Mouse (Mus musculus) bone marrow, adult 2 months (tissue): ENCODE results near the gene Trpm7. TPM values are rescaled to one million over a fixed set of nuclear protein-coding genes. Genes with fewer than 3 reads are reported as not detected.

Experiments
- H3K27ac ChIP-seq: fragments of 200-500 bp; 2 replicates; pipeline ENCODE4 v1.5.1; 2012; ENCODE audit warnings: low read depth, mild to moderate bottlenecking, control low read depth, inconsistent platforms, low read length; ENCODE audit not compliant: control insufficient read depth, poor library complexity, insufficient read depth
- H3K4me1 ChIP-seq: fragments of 200-500 bp; 2 replicates; pipeline ENCODE4 v1.6.1; 2011; ENCODE audit warnings: low read length; ENCODE audit not compliant: control insufficient read depth, insufficient read depth
- H3K4me3 ChIP-seq: fragments of 200-500 bp; replicated peaks from 2 replicates; pipeline ENCODE3; 2011; ENCODE audit warnings: mild to moderate bottlenecking, low read depth, low read length, control low read depth; ENCODE audit not compliant: control insufficient read depth
- CTCF ChIP-seq: fragments of 200-500 bp; IDR thresholded peaks from 2 replicates; pipeline ENCODE4 v1.5.1; 2011; ENCODE audit warnings: low read length, control low read depth; ENCODE audit not compliant: control insufficient read depth, insufficient read depth
- POLR2A ChIP-seq: fragments of 200-500 bp; IDR thresholded peaks from 2 replicates; pipeline ENCODE4 v1.6.1; 2011; ENCODE audit warnings: low read depth, mild to moderate bottlenecking, control low read depth, low read length, borderline replicate concordance; ENCODE audit not compliant: control insufficient read depth
- WGBS: fragments of 180-500 bp; shearing (Covaris S2); methylation state at CpG from one replicate; pipeline ENCODE4 v1.1.7; 2018; 5-methylcytosine and 5-hydroxymethylcytosine counted together
- polyA plus RNA-seq: library from polyadenylated mRNA; stranded (reverse); fragments of >200 nt; gene quantifications from 2 replicates; pipeline ENCODE4 v1.2.4, GENCODE M21; 2011; ENCODE audit warnings: low replicate concordance; ENCODE audit not compliant: missing spikeins, insufficient read depth, insufficient read length

The Trpm7 gene
- polyA plus RNA-seq, 1 experiment: 14.1 TPM

- 87% methylated on average over 5 of the region's 5 CpGs for WGBS
- Histone ChIP-seq H3K27ac (no peak overlapping the region), H3K4me1 (no peaks in the 10 kb centered on the region), H3K4me3 (no peak overlapping the region)
- no peak for TF ChIP-seq POLR2A
- TF ChIP-seq CTCF: no peak
These were observed 77.6 kb downstream of the Trpm7 start for GRCm38 (mm10) chr2:126798455-126798854.

- WGBS: 88% methylated on average over 3 of the region's 3 CpGs
- H3K4me3 ChIP-seq: no peak overlapping the region
- no peak overlapping the region for H3K27ac ChIP-seq
These were observed 80.3 kb downstream of the Trpm7 start for GRCm38 (mm10) chr2:126795708-126796107.

DNA sequence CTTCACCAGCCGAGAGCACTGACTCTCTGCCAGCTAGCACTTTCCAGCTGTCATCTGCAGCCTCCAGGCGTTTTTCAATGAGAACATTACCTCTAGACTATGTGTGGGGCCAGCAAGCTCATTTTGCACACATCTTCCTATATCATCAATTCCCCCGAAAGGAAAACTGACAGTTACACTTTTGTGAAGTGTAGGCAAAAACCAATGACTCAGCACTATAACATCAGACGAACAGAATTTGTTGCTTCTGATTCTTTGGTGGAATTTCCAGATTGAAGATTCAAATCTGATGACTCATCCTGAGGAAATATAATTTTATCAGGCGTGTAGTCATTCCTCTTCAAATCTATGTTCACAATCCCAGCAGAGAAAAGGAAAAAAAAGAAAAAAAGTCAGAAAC, 83.4 kb downstream of the Trpm7 start:
- H3K4me3 ChIP-seq: no peak overlapping the region
- H3K4me1 ChIP-seq: peaks cover 1% of the 10 kb centered on the region; the same call in 1 of the 2 replicates
- WGBS: 72% methylated on average over 5 of the region's 5 CpGs
- H3K27ac ChIP-seq: no peak overlapping the region
- no peak for TF ChIP-seq CTCF
- TF ChIP-seq POLR2A: no peak

More at GRCm38 (mm10) chr2:126795708-126796107, 80.3 kb downstream of the Trpm7 start:
- no peak for TF ChIP-seq POLR2A
- TF ChIP-seq CTCF: no peak
- no peaks in the 10 kb centered on the region for H3K4me1 ChIP-seq

DNA sequence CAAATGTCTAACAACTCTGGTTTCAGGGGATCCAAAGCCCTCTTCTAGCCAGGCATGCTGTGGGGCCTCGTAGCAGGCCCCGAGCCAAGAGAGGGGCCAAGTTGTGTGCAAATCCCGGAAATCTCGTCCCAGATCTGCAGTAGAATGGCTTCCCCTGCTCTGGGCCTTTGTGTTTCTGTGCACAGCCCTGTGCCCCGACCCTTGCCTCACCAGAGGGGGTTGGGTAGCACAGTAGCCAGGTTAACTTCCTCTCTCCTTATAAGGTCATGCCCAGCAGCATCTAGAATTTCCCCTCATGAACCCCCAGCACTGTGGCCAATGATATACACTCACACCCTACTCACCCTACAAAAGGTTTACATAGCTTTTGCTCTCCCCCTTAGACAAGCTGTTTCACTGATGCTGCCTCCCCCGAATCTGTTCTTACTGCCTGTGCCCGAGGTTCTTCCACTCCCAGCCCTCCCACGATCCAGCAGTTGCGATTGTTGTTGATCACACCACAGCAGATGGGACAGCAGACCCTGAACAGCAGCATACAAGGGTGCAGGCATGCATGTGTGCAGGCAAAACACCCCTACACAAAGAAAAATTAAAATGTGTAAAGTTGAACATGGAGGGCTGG, 88.2 kb downstream of the Trpm7 start:
- 22% methylated on average over 9 of the region's 9 CpGs for WGBS

GRCm38 (mm10) chr2:126783370-126783769, 92.7 kb downstream of the Trpm7 start, which contains the start of gene Usp50:
Usp50 (minus strand) TSS chr2:126783470.
- H3K4me1 ChIP-seq: peaks cover 2% of the 10 kb centered on the region; the same call in 1 of the 2 replicates
- 74% methylated on average over 4 of the region's 4 CpGs for WGBS
- TF ChIP-seq CTCF: no peak
- TF ChIP-seq POLR2A: no peak
- H3K4me3 ChIP-seq: no peak within 1 kb of the TSS
- no peak within 1 kb of the TSS for H3K27ac ChIP-seq

More for the DNA sequence above, 88.2 kb downstream of the Trpm7 start:
- TF ChIP-seq POLR2A (no peak), CTCF (no peak)
- no peak overlapping the region for H3K27ac ChIP-seq
- peaks cover 2% of the 10 kb centered on the region; the same call in 1 of the 2 replicates for H3K4me1 ChIP-seq
- H3K4me3 ChIP-seq: no peak overlapping the region

DNA sequence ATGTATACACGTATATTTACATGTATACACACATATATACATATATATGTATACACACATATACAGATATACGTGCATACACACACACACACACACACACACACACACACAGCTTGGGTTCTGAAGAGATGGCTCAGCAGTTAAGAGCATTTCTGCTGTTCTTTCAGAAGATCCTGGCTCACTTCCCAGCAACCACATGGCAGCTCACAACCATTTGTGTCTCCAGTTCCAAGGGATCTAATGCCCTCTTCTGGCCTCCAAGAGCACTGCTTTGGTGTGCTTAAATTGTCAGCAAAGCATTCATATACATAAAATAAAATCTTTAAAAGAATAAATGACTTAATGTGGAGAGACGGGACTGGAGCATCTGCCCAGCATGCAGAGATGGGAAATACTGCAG, 93.6 kb downstream of the Trpm7 start:
- Histone ChIP-seq H3K4me3 (no peak overlapping the region), H3K4me1 (no peaks in the 10 kb centered on the region), H3K27ac (no peak overlapping the region)
- no peak for TF ChIP-seq CTCF
- TF ChIP-seq POLR2A: no peak
- WGBS: 77% methylated on average over 3 of the region's 3 CpGs

GRCm38 (mm10) chr2:126781478-126781877, 94.6 kb downstream of the Trpm7 start:
- WGBS: 85% methylated on average over 1 of the region's 1 CpGs
- TF ChIP-seq POLR2A: no peak
- no peak for TF ChIP-seq CTCF

GRCm38 (mm10) chr2:126780286-126780685, 95.7 kb downstream of the Trpm7 start:
- H3K27ac ChIP-seq: no peak overlapping the region
- no peak overlapping the region for H3K4me3 ChIP-seq
- WGBS: 86% methylated on average over 10 of the region's 10 CpGs
- TF ChIP-seq CTCF (no peak), POLR2A (no peak)
- H3K4me1 ChIP-seq: no peaks in the 10 kb centered on the region

More at GRCm38 (mm10) chr2:126781478-126781877, 94.6 kb downstream of the Trpm7 start:
- no peak overlapping the region for H3K4me3 ChIP-seq
- no peaks in the 10 kb centered on the region for H3K4me1 ChIP-seq
- no peak overlapping the region for H3K27ac ChIP-seq

GRCm38 (mm10) chr2:126778806-126779205, 97.2 kb downstream of the Trpm7 start:
- no peak for TF ChIP-seq POLR2A
- no peak for TF ChIP-seq CTCF
- no peak overlapping the region for H3K27ac ChIP-seq
- H3K4me1 ChIP-seq: no peaks in the 10 kb centered on the region
- no peak overlapping the region for H3K4me3 ChIP-seq
- WGBS: 77% methylated on average over 4 of the region's 4 CpGs
